Mouse (Mus musculus) liver, adult 2 months (tissue): ENCODE results near the gene Grk4. TPM values are rescaled to one million over a fixed set of nuclear protein-coding genes. Genes with fewer than 3 reads are reported as not detected.

Experiments
- DNase-seq: peaks from one replicate; pipeline ENCODE4 v3.0.0-alpha.2; 2011; ENCODE audit warnings: low read depth, low spot score; ENCODE audit errors: extremely low read depth
- H3K27ac ChIP-seq: fragments of 200-500 bp; replicated peaks from 2 replicates; pipeline ENCODE4 v1.5.1; 2012; ENCODE audit warnings: low read depth, mild to moderate bottlenecking, control low read depth, inconsistent platforms, low read length; ENCODE audit not compliant: insufficient read depth
- H3K27me3 ChIP-seq: fragments of 200-500 bp; 2 replicates; pipeline ENCODE4 v1.6.1; 2012; ENCODE audit warnings: mild to moderate bottlenecking, moderate library complexity, low read length, inconsistent platforms; ENCODE audit not compliant: control insufficient read depth, insufficient read depth
- H3K36me3 ChIP-seq: fragments of 200-500 bp; 2 replicates; pipeline ENCODE4 v1.6.1; 2012; ENCODE audit warnings: low read length, inconsistent platforms; ENCODE audit not compliant: control insufficient read depth, insufficient read depth
- H3K4me1 ChIP-seq: fragments of 200-500 bp; 2 replicates; pipeline ENCODE4 v1.6.1; 2011; ENCODE audit warnings: low read length; ENCODE audit not compliant: control insufficient read depth, insufficient read depth
- H3K4me3 ChIP-seq: fragments of 200-500 bp; 2 replicates; pipeline ENCODE4 v1.5.1; 2011; ENCODE audit warnings: low read depth, mild to moderate bottlenecking, control low read depth, low read length, moderate library complexity; ENCODE audit not compliant: insufficient read depth
- H3K79me2 ChIP-seq: fragments of 200-500 bp; 2 replicates; pipeline ENCODE4 v1.6.1; 2012; ENCODE audit warnings: inconsistent platforms, mild to moderate bottlenecking, low read length, moderate library complexity; ENCODE audit not compliant: control insufficient read depth, insufficient read depth
- H3K9ac ChIP-seq: fragments of 200-500 bp; 2 replicates; pipeline ENCODE4 v1.6.1; 2012; ENCODE audit warnings: low read depth, mild to moderate bottlenecking, control low read depth, inconsistent platforms, low read length
- CTCF ChIP-seq: fragments of 200-500 bp; IDR thresholded peaks from 2 replicates; pipeline ENCODE4 v1.5.1; 2011; ENCODE audit warnings: low read depth, low read length, control low read depth
- POLR2A ChIP-seq: fragments of 200-500 bp; IDR thresholded peaks from 2 replicates; pipeline ENCODE4 v1.6.1; 2011; ENCODE audit warnings: low read length, control low read depth; ENCODE audit not compliant: insufficient read depth; ENCODE audit errors: extremely low read depth
- WGBS: fragments of 180-500 bp; shearing (Covaris S2); methylation state at CpG from one replicate; pipeline ENCODE4 v1.1.7; 2018; 5-methylcytosine and 5-hydroxymethylcytosine counted together
- polyA plus RNA-seq: library from polyadenylated mRNA; depleted of rRNA; stranded (reverse); fragments of >200 nt; gene quantifications from 2 replicates; pipeline ENCODE4 v1.2.3, GENCODE M21; 2012; rRNA removed
- total RNA-seq: library from RNA; depleted of rRNA; stranded (reverse); fragments of >200 nt; gene quantifications from 2 replicates; pipeline ENCODE4 v1.2.3, GENCODE M21; 2014; rRNA removed

Grk4 gene
- total and polyA plus RNA-seq, 2 experiments, result 0.46 to 0.65 TPM

GRCm38 (mm10) chr5:34785027-34785426 lies 124.8 kb downstream of the Grk4 start:
- peaks cover 13% of the 10 kb centered on the region for H3K36me3 ChIP-seq
- no peak overlapping the region for H3K27ac ChIP-seq
- no peaks in the 10 kb centered on the region for H3K27me3 ChIP-seq
- no peaks in the 10 kb centered on the region; the same call in 1 of the 2 replicates for H3K79me2 ChIP-seq
- H3K9ac ChIP-seq, result no peak overlapping the region
- no peak for TF ChIP-seq CTCF
- TF ChIP-seq POLR2A, result no peak
- no peak overlapping the region for H3K4me3 ChIP-seq
- no peaks in the 10 kb centered on the region; the same call in 1 of the 2 replicates for H3K4me1 ChIP-seq
- DNase-seq, result no peak
- 93% methylated on average over 3 of the region's 3 CpGs for WGBS

GRCm38 (mm10) chr5:34791141-34791540 lies 131.0 kb downstream of the Grk4 start:
- Histone ChIP-seq H3K4me1 (no peaks in the 10 kb centered on the region), H3K36me3 (peaks cover 19% of the 10 kb centered on the region), H3K27ac (no peak overlapping the region), H3K79me2 (no peaks in the 10 kb centered on the region), H3K27me3 (no peaks in the 10 kb centered on the region), H3K9ac (no peak overlapping the region), H3K4me3 (no peak overlapping the region)
- DNase-seq, result no peak
- 92% methylated on average over 2 of the region's 2 CpGs for WGBS
- no peak for TF ChIP-seq CTCF

- H3K27me3 ChIP-seq, result no peaks in the 10 kb centered on the region
- H3K36me3 ChIP-seq, result peaks cover 35% of the 10 kb centered on the region
- no peaks in the 10 kb centered on the region for H3K79me2 ChIP-seq
- no peak for DNase-seq
- H3K4me1 ChIP-seq, result no peaks in the 10 kb centered on the region
- no peak overlapping the region for H3K27ac ChIP-seq
- TF ChIP-seq POLR2A, result no peak
- TF ChIP-seq CTCF, result no peak
- no peak overlapping the region for H3K4me3 ChIP-seq
- WGBS, result 98% methylated on average over 5 of the region's 5 CpGs
- no peak overlapping the region for H3K9ac ChIP-seq
Measured at GRCm38 (mm10) chr5:34800292-34800953, 140.2 kb downstream of the Grk4 start.

Other genes with a start within 250 kb of the Grk4 start
- 6.2 and 7.7 TPM in 2 replicates for gene Tnip2, start 146.4 kb upstream of the Grk4 start, total RNA-seq
- 6.2 and 13.4 TPM in 2 replicates for gene Tnip2, start 146.4 kb upstream of the Grk4 start, polyA plus RNA-seq
- gene Sh3bp2, start 134.5 kb upstream of the Grk4 start, total RNA-seq, result 9.1 and 11.9 TPM in 2 replicates
- 16.9 and 20.5 TPM in 2 replicates for gene Sh3bp2, start 134.5 kb upstream of the Grk4 start, polyA plus RNA-seq
- gene Add1, start 86.7 kb upstream of the Grk4 start, total RNA-seq, result 30.6 and 30.9 TPM in 2 replicates
- 29.9 and 39.3 TPM in 2 replicates for gene Add1, start 86.7 kb upstream of the Grk4 start, polyA plus RNA-seq
- 3.9 and 4.6 TPM in 2 replicates for gene Mfsd10, start 23.2 kb upstream of the Grk4 start, total RNA-seq
- gene Mfsd10, start 23.2 kb upstream of the Grk4 start, polyA plus RNA-seq, result 14.2 and 26.6 TPM in 2 replicates
- gene Nop14, start 231 bp upstream of the Grk4 start, total RNA-seq, result 7.4 and 12.5 TPM in 2 replicates
- 4.7 and 5.8 TPM in 2 replicates for gene Nop14, start 231 bp upstream of the Grk4 start, polyA plus RNA-seq
- 10.2 and 12.6 TPM in 2 replicates for gene Htt, start 101.4 kb downstream of the Grk4 start, total RNA-seq
- 3.5 and 5.2 TPM in 2 replicates for gene Htt, start 101.4 kb downstream of the Grk4 start, polyA plus RNA-seq
- 0.13 and 0.37 TPM in 2 replicates for gene Msantd1, start 247.6 kb downstream of the Grk4 start, total RNA-seq
- 0.70 and 0.92 TPM in 2 replicates for gene Msantd1, start 247.6 kb downstream of the Grk4 start, polyA plus RNA-seq